Mouse (Mus musculus): ENCODE measurements around the gene Lypd6b. TPM values are rescaled to one million over a fixed set of nuclear protein-coding genes. Genes with fewer than 3 reads are reported as not detected.

Gene Lypd6b
- 11.7 and 12.3 TPM in 2 replicates for polyA plus RNA-seq (2015; fragmentation: Nextera tagmentation; extraction: Ambion mirVana)

DNA sequence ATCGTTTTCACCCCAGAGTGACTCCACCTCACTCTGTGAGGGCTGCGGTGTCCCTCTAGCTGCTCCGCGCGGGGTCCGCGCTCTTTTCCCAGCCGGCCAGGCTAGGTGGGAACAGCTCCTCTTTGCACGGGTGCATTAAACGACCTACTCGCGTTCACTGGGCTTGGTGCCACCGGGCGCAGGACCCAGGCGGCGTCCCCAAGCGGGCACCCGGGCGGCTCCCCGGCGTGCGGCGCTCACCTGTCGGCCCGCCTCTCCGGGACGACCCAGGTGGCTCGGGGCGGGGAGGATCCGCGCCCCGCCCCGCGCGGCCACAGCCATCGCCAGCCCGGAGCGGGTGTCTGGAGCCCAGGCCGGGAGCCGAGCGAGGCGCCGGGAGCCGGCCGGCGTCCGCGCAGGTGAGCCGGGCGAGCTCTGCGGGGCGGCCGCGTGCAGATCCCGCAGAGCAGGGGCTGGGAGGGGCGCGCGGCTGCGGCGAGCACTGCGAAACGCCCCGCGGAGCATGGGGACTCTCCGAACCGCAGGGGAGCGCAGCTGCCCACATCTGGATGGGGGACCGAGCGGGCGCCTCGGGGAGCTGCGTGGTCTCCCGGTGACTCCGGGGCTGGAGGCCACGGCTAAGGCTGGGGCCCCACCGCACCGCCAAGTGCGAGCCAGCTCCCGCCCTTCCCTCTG lies at the start of gene Lypd6b:
Lypd6b (plus strand) TSS at position 313 of the 675 bp plus-strand sequence.
- no peaks in the 10 kb centered on the region for H3K9me3 ChIP-seq (ENCODE audit: low read length)
- peaks cover 17% of the 10 kb centered on the region for H3K4me1 ChIP-seq (ENCODE audit: insufficient read depth, low read length)
- H3K9ac ChIP-seq (replicated peaks; ENCODE audit: low read length): peak within 1 kb of the TSS; percentile 76
- no peaks in the 10 kb centered on the region for H3K36me3 ChIP-seq (ENCODE audit: insufficient read depth, low read length)
- peak; percentile 71 for ATAC-seq (ENCODE audit: low FRiP score, low TSS enrichment)
- peak within 1 kb of the TSS; percentile 90 for H3K4me2 ChIP-seq (replicated peaks; ENCODE audit: low read depth, low read length)
- peaks cover 12% of the 10 kb centered on the region; the same call in 1 of the 2 replicates for H3K27me3 ChIP-seq (ENCODE audit: insufficient read depth, low read length)
- H3K4me3 ChIP-seq (ENCODE audit: low read length): peak within 1 kb of the TSS; percentile 67
- 0 out of 2 replicates have a peak within 1 kb of the TSS, but pooled peaks have one; percentile 25 for H3K27ac ChIP-seq (ENCODE audit: low read length)
- under 1% methylated on average over 73 of the region's 79 CpGs for WGBS

- WGBS: 72% methylated on average over 5 of the region's 5 CpGs
- Histone ChIP-seq H3K27ac (ENCODE audit: low read length) (no peak overlapping the region), H3K4me1 (ENCODE audit: insufficient read depth, low read length) (peaks cover 26% of the 10 kb centered on the region), H3K4me3 (ENCODE audit: low read length) (no peak overlapping the region), H3K9me3 (ENCODE audit: low read length) (no peaks in the 10 kb centered on the region), H3K27me3 (ENCODE audit: insufficient read depth, low read length) (no peaks in the 10 kb centered on the region), H3K36me3 (ENCODE audit: insufficient read depth, low read length) (no peaks in the 10 kb centered on the region), H3K4me2 (replicated peaks; ENCODE audit: low read depth, low read length) (no peak overlapping the region), H3K9ac (replicated peaks; ENCODE audit: low read length) (no peak overlapping the region)
- ATAC-seq (ENCODE audit: low FRiP score, low TSS enrichment): no peak
Observed at GRCm38 (mm10) chr2:49739046-49739445, 48.4 kb upstream of the Lypd6b start.

DNA sequence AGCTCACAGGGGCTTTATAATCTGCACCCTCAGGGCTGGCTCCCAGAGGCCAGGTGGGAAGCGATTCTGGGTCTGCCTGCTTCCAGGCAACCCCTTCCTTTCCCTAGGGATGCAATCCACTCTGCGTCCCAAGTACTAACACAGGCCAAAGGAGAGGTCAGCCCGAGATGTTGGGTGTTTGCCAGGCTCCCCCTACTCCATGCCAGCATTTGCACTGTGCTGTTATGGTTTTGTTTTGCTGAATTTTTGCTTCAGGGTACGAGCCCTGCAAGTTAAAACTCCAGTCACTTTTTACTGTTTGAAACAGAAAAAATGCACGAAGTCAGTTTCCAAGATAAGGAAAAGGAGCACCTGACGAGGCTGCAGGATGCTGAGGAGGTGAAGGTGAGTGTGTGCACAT lies 46.5 kb upstream of the Lypd6b start:
- H3K4me2 ChIP-seq (replicated peaks; ENCODE audit: low read depth, low read length): no peak overlapping the region
- H3K36me3 ChIP-seq (ENCODE audit: insufficient read depth, low read length): no peaks in the 10 kb centered on the region
- no peaks in the 10 kb centered on the region for H3K27me3 ChIP-seq (ENCODE audit: insufficient read depth, low read length)
- H3K9ac ChIP-seq (replicated peaks; ENCODE audit: low read length): no peak overlapping the region
- ATAC-seq (ENCODE audit: low FRiP score, low TSS enrichment): no peak
- 59% methylated on average over 6 of the region's 6 CpGs for WGBS
- H3K27ac ChIP-seq (ENCODE audit: low read length): peak overlapping the region; percentile 58; the same call in 1 of the 2 replicates
- peaks cover 36% of the 10 kb centered on the region for H3K4me1 ChIP-seq (ENCODE audit: insufficient read depth, low read length)
- no peaks in the 10 kb centered on the region for H3K9me3 ChIP-seq (ENCODE audit: low read length)
- H3K4me3 ChIP-seq (ENCODE audit: low read length): no peak overlapping the region

DNA sequence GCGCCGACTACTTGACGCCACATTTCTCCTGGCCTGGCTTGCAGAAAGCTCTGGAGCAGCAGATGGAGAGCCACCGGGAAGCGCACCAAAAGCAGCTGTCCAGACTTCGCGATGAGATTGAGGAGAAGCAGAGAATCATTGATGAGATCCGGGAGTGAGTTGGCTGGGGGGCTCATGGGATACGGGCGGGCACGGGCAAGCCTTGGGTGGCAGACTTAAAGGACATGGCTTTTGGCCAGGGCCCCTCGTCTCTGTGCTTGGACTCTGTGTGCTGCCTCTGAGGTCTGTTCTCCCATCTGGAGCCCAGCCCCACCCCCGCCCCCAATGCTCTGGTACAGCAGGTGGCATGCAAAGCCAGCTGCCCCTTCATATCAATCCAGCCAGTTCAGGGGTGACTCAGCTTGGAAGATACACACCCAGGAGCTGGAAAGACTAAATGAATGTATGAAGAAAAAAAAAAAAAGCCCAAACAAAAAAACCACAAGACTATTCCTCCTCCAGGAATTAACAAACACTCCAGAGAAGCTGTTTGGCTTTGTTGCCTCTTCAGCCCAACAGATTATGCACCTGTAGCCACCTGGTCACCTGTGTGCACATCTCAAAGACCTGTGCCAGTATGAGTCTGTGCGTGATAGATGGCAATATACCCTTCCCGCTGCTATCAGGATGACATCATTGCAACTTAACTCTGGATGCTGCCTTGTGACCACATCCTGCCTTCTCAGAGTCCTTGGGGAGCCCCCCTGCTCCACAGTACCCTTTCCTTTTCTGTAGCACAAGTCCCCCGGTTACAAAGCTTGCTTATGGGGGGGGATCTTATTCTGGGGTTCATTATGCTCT lies 45.4 kb upstream of the Lypd6b start:
- Histone ChIP-seq H3K9ac (replicated peaks; ENCODE audit: low read length) (no peak overlapping the region), H3K27me3 (ENCODE audit: insufficient read depth, low read length) (no peaks in the 10 kb centered on the region), H3K27ac (ENCODE audit: low read length) (peak overlapping the region; percentile 39; the same call in 1 of the 2 replicates), H3K9me3 (ENCODE audit: low read length) (no peaks in the 10 kb centered on the region), H3K4me1 (ENCODE audit: insufficient read depth, low read length) (peaks cover 44% of the 10 kb centered on the region), H3K36me3 (ENCODE audit: insufficient read depth, low read length) (no peaks in the 10 kb centered on the region), H3K4me3 (ENCODE audit: low read length) (no peak overlapping the region), H3K4me2 (replicated peaks; ENCODE audit: low read depth, low read length) (no peak overlapping the region)
- ATAC-seq (ENCODE audit: low FRiP score, low TSS enrichment): no peak
- WGBS: 76% methylated on average over 16 of the region's 16 CpGs

GRCm38 (mm10) chr2:49742919-49743318 lies 44.6 kb upstream of the Lypd6b start:
- H3K4me1 ChIP-seq (ENCODE audit: insufficient read depth, low read length): peaks cover 44% of the 10 kb centered on the region
- no peaks in the 10 kb centered on the region for H3K9me3 ChIP-seq (ENCODE audit: low read length)
- H3K27ac ChIP-seq (ENCODE audit: low read length): peak overlapping the region; percentile 70
- WGBS: 55% methylated on average over 4 of the region's 4 CpGs
- no peak overlapping the region for H3K9ac ChIP-seq (replicated peaks; ENCODE audit: low read length)
- no peak for ATAC-seq (ENCODE audit: low FRiP score, low TSS enrichment)
- no peak overlapping the region for H3K4me2 ChIP-seq (replicated peaks; ENCODE audit: low read depth, low read length)
- H3K4me3 ChIP-seq (ENCODE audit: low read length): no peak overlapping the region
- H3K36me3 ChIP-seq (ENCODE audit: insufficient read depth, low read length): no peaks in the 10 kb centered on the region
- no peaks in the 10 kb centered on the region for H3K27me3 ChIP-seq (ENCODE audit: insufficient read depth, low read length)

- Histone ChIP-seq H3K9ac (replicated peaks; ENCODE audit: low read length) (no peak overlapping the region), H3K27ac (ENCODE audit: low read length) (peak overlapping the region; percentile 70), H3K4me1 (ENCODE audit: insufficient read depth, low read length) (peaks cover 44% of the 10 kb centered on the region), H3K36me3 (ENCODE audit: insufficient read depth, low read length) (no peaks in the 10 kb centered on the region), H3K4me2 (replicated peaks; ENCODE audit: low read depth, low read length) (peak overlapping the region; percentile 31), H3K4me3 (ENCODE audit: low read length) (no peak overlapping the region), H3K27me3 (ENCODE audit: insufficient read depth, low read length) (no peaks in the 10 kb centered on the region), H3K9me3 (ENCODE audit: low read length) (no peaks in the 10 kb centered on the region)
- WGBS: 15% methylated on average over 6 of the region's 6 CpGs
- ATAC-seq (ENCODE audit: low FRiP score, low TSS enrichment): 0 out of 2 replicates have a peak, but pooled peaks have one; percentile 35
Observed at GRCm38 (mm10) chr2:49743775-49744174, 43.7 kb upstream of the Lypd6b start.

- no peaks in the 10 kb centered on the region for H3K9me3 ChIP-seq (ENCODE audit: low read length)
- peak overlapping the region; percentile 70 for H3K27ac ChIP-seq (ENCODE audit: low read length)
- H3K4me1 ChIP-seq (ENCODE audit: insufficient read depth, low read length): peaks cover 44% of the 10 kb centered on the region
- no peak overlapping the region; the same call in 1 of the 2 replicates for H3K9ac ChIP-seq (replicated peaks; ENCODE audit: low read length)
- 31% methylated on average over 11 of the region's 11 CpGs for WGBS
- no peak overlapping the region for H3K4me3 ChIP-seq (ENCODE audit: low read length)
- H3K4me2 ChIP-seq (replicated peaks; ENCODE audit: low read depth, low read length): peak overlapping the region; percentile 31
- H3K36me3 ChIP-seq (ENCODE audit: insufficient read depth, low read length): no peaks in the 10 kb centered on the region
- H3K27me3 ChIP-seq (ENCODE audit: insufficient read depth, low read length): no peaks in the 10 kb centered on the region
- peak; percentile 59 for ATAC-seq (ENCODE audit: low FRiP score, low TSS enrichment)
Observed at GRCm38 (mm10) chr2:49744251-49745093, 43.0 kb upstream of the Lypd6b start.

- H3K27ac ChIP-seq (ENCODE audit: low read length): no peak overlapping the region
- ATAC-seq (ENCODE audit: low FRiP score, low TSS enrichment): peak; percentile 36; the same call in 1 of the 2 replicates
- H3K27me3 ChIP-seq (ENCODE audit: insufficient read depth, low read length): no peaks in the 10 kb centered on the region
- H3K4me2 ChIP-seq (replicated peaks; ENCODE audit: low read depth, low read length): no peak overlapping the region
- no peaks in the 10 kb centered on the region for H3K9me3 ChIP-seq (ENCODE audit: low read length)
- H3K4me3 ChIP-seq (ENCODE audit: low read length): no peak overlapping the region
- H3K9ac ChIP-seq (replicated peaks; ENCODE audit: low read length): no peak overlapping the region
- H3K4me1 ChIP-seq (ENCODE audit: insufficient read depth, low read length): peaks cover 44% of the 10 kb centered on the region
- no peaks in the 10 kb centered on the region for H3K36me3 ChIP-seq (ENCODE audit: insufficient read depth, low read length)
- WGBS: 55% methylated on average over 14 of the region's 14 CpGs
Observed at GRCm38 (mm10) chr2:49745094-49745781, 42.2 kb upstream of the Lypd6b start.

DNA sequence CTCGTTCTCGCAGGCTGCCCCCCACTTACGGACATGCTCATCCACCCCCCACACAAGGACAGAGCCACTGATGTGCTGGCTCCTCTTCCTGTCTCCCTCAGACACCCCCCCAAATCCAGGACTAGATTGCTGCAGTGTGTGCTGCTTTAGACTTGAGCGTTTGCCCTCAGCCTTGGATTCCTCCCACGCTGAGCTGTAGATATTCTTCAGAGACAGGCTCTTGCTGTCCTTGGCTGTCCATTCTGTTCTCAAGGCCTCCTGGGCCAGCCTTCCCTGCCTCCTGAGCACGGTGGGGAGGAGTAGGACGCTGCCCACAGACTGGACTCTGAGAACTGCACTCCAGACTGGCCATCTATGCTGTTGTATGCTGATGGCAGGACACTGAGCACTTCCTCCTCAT lies 40.5 kb upstream of the Lypd6b start:
- no peak overlapping the region for H3K4me2 ChIP-seq (replicated peaks; ENCODE audit: low read depth, low read length)
- no peak overlapping the region for H3K9ac ChIP-seq (replicated peaks; ENCODE audit: low read length)
- H3K36me3 ChIP-seq (ENCODE audit: insufficient read depth, low read length): no peaks in the 10 kb centered on the region
- H3K4me3 ChIP-seq (ENCODE audit: low read length): no peak overlapping the region
- no peaks in the 10 kb centered on the region for H3K9me3 ChIP-seq (ENCODE audit: low read length)
- no peaks in the 10 kb centered on the region for H3K27me3 ChIP-seq (ENCODE audit: insufficient read depth, low read length)
- H3K27ac ChIP-seq (ENCODE audit: low read length): no peak overlapping the region
- H3K4me1 ChIP-seq (ENCODE audit: insufficient read depth, low read length): peaks cover 34% of the 10 kb centered on the region
- WGBS: 40% methylated on average over 7 of the region's 7 CpGs
- ATAC-seq (ENCODE audit: low FRiP score, low TSS enrichment): peak; percentile 5; the same call in 1 of the 2 replicates
